Mouse (Mus musculus): ENCODE measurements around the gene Dnah6. TPM values are rescaled to one million over a fixed set of nuclear protein-coding genes. Genes with fewer than 3 reads are reported as not detected.

The Dnah6 gene
- total RNA-seq, 2 experiments from 2014 or later, result 0.08 to 0.11 TPM

DNA sequence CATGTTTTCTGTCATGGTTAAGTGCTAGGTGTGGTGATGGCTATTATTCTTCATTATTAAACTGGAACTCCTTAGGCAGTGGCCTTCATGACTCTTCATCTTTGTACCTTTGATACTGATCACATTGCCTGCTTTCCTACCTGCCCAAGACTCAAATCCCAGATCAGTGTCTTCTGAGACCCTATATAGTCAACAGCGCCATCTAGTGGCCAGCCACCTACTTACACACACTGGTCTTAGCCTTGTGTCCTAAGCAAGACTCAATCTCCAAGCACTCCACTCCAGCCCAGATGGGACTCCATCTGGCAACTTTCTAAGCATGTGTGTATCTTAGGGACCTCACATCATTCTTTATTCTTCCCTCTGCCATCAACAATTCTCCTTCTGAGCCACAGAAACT lies 67.8 kb downstream of the Dnah6 start:
- DNase-seq (ENCODE audit: low spot score in 2 of 2), result peak; percentile 52 to 68

DNA sequence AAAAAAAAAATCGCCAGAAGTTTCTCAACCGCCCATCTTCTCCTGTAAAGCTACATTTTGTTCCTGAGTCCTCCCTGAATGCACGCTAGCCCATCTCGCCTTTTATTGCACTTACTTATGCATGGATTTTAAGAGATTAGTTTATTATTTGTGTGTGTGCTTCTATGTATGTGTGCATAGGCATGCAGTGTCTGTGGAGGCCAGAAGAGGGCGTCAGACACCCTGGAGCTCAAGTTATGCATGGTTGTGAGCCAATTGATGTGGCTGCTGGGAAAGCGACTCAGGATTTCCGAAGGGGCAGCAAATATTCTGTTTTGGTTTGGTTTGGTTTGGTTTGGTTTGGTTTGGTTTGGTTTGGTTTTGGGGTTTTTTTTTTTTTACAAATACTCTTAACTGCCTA lies 78.0 kb downstream of the Dnah6 start:
- DNase-seq (ENCODE audit: low spot score in 2 of 2), result no peak

DNA sequence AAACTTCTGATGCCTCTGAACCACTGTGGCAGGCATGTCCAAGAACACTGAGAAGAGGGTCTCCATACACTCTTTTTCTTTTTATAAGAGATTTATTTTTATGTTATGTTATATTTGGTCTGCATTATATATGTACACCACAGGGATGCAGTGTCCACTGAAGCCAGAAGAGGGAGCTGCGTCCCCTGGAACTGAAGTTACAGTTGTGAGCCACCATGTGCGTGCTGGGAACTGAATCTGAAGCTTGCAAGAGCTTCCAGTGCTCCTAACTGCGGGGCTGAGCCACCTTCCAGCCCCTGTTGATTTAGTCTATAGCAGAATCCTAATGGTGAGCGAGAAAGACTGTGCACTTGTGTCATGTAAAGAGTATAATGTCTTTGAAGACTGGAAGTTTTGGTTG lies 78.7 kb downstream of the Dnah6 start:
- DNase-seq (ENCODE audit: low spot score in 2 of 2), result no peak

DNA sequence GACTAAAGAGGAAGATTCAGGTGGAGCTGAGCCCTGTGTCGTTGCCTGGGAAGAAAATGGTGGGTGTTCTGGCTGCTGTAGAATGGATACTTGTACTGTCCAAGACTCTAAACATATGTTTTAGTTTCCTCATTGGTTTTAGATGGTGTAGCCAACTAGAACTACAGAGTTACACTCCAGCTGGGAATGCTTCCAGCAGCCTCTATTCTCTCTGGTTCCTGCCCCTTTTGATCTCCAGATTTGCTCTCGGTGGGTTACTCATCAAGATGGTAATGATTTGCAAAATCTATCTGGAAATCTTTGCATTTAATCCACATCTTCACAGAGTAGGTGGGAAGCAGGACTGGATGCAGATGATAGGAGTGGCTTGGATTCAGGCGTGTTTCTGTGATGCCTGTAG lies 80.6 kb downstream of the Dnah6 start:
- DNase-seq (ENCODE audit: low spot score in 2 of 2), result no peak

DNA sequence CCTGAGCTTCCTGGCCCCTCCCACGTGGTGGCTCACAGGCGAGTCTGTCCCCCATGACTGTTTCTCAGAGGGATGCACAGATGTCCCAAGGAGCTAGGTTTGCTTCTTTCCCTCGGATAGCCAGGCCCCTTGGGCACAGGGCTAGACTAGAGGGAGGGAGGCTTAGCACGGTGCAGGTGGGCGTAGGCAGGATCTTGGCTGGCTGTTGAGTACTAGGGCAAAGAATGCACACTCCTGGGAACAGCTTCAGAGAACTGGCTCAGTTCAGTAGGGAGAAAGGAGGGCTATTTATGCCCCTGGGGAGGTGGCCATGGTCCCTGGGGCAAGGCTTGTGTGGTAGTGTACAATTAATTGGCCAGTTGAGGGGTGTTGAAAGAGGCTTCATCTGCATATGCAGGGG lies 88.7 kb downstream of the Dnah6 start:
- no peak for DNase-seq (ENCODE audit: low spot score in 2 of 2)

DNA sequence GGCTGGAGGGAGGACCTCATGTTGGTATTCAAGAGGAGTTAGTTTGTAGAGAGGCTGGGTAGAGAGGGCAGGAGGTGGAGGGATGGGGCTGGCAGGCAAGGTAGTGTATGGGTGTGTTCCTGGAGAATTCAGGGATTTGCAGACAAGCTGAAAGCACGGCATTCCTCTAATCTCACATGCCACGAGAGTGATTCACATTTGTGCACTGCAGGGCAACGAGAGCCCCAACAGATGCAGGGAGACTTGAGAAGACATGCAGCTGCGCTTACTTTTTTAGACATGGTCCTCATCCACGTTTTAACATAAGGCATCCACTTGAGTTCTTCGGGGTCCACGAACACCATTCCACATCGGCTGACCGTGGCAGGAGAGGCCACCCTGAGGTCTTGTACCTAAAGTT lies 93.9 kb downstream of the Dnah6 start:
- no peak for DNase-seq (ENCODE audit: low spot score in 2 of 2)

DNA sequence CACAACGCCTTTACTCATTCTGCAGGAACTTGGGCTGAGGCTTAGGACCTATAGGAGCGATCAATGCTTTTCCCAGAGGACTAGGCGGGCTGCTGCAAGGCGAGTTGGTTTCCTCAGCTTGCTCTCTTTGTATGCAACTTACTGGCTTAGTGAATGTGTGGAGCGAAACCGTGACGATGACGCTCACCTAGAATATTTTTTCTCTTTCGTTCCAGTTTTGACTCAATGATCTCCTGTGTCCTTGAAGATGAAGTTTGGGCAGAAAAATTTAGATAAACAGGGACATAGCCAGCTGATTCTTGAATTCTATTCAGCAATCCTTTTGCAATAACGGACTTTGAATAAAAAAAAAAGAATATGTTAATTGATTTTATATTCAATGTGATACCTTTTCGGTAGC lies 101.1 kb downstream of the Dnah6 start:
- DNase-seq (ENCODE audit: low spot score in 2 of 2), result no peak

DNA sequence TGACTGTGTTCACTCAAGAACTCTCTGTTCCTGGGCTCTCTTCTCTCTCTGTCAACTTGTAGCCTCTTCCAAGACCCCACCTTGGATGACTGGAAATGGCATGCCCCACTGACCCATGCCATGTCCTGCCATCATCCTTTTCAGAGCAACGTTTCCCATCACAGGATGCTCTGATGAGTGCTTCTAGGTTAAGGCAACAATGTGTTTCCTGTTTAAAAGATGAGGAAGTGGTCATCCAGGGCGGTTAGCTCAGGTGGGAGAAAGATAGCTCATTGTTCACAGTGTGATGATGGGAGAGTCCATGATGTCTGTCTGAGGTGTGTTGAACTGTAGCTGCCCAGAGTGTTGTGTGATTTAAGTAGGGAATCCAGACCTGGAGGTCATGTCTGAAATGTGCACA lies 107.6 kb downstream of the Dnah6 start:
- DNase-seq (ENCODE audit: low spot score in 2 of 2), result no peak

DNA sequence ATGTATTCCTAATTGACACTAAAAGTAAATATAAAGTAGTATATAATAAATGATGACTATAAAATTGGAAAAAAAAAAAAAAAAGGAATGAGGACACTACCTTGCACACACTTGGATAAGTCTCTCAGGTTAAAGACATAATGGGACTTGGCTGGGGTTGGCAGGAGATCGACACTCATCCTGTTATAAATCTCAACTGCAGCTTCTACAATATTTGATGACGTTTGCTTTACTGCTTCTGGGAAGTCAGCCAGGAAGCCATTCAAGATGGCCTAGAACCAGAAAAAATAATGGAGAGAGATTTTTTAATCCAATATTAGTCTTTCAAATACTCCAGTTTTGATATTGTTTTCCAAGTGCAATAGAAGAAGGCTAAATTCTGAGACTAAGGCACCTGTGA lies 108.1 kb downstream of the Dnah6 start:
- no peak for DNase-seq (ENCODE audit: low spot score in 2 of 2)

DNA sequence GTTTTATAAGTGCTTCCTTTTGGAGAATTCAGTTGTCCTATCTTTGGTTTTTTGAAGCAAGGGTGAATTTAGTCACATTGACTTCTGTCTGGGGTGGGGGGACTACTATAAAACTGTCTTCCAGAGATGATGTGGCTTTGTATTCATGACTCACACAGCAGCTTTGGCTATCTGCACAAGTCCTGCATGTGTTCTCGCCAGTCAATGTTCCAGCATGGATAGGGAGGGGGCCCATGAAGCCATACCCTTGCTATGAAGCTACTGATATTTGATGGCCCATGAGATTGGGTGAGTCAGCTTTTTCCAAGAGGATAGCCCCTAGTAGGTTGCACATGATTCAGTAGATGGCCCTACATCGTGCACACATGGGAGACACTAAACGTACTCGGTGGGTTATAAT lies 128.3 kb downstream of the Dnah6 start:
- DNase-seq (ENCODE audit: low spot score in 2 of 2), result no peak

DNA sequence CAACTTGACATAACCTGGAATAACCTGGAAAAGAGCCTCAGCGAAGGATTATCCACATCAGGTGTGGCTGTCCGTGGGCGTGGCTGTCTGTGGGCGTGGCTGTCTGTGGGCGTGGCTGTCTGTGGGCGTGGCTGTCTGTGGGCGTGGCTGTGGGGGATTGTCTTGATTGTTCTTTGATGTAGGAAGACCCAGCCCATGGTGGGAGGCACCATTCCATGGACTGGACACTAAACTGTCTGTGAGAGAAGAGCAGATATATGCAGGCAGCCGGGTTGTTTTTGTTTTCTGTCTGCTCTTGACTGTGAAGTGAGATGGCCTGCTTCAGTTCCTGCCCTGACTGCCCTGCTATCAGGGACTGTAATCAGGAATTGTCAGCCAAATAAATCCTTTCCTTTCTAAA lies 130.6 kb downstream of the Dnah6 start:
- DNase-seq (ENCODE audit: low spot score in 2 of 2), result no peak

DNA sequence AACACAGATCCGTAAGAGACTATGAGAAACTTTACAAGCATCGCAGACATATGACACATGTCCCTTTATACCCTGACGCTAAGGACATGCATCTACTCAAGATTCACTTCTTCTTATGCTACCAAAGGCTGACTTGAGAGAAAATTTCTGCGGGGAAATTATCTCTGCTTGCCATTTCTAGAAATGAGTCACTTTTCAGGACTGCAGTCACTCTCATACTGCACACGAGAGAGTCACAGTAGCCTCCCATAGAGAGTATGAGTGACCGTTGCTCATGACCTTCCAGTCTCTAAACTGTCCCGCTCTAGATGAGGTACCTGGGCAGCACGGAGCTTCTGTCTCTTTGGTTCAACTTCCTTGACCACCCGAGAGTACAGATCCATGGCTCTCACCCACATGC lies 138.9 kb downstream of the Dnah6 start:
- no peak for DNase-seq (ENCODE audit: low spot score in 2 of 2)

DNA sequence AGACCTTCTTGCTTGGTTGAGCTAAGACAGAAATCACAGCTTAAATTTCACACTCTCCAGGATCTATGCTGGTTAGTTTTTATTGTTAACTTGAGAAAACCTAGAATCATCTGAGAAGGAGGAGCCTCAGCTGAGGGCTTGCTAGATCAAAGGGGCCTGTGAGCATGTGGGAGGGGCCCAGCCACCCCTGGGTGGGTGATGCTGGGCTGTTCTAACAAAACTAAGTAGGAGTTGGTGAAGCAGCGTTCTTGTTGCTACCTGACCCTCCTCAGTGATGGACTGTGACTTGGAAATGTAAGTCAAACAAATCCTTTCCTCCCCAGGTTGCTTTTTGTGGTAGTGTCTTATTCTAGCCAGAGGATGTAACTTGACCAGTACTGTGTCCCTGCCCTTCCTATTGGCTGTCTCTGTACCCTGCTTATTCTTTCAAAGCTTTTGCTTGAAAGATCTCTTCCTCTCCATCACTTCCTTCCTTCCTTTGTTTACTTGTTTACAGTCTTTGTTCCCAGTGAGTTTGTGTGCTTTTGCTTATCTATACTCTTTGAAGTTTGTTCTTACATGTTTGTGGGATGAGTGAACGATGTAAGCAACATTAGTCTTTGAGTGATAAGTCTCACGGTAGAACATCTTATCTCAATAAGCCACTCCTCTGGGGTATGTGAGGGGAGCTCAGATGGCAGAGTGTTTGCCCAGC lies 149.2 kb downstream of the Dnah6 start:
- no peak for DNase-seq (ENCODE audit: low spot score in 2 of 2)

DNA sequence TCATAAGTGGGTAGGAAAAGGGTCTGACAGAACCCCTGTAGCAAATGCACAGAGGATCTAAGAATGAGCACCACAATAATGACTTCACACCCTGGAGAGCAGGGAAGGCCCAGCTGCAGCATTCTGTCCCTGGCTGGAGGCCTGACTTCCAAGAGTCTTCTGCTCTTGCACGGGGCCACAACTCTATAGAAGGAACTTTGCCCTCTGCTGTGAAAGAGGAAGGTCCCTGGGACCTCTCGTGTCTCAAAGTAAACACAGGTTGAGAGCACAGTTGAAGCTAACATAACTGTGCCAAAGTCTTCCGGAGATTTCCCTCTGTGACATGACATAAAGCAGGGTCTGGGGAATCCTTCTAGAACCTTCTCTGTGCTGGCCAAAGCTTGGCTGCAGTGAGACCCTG lies 150.2 kb downstream of the Dnah6 start:
- DNase-seq (ENCODE audit: low spot score in 2 of 2), result no peak

DNA sequence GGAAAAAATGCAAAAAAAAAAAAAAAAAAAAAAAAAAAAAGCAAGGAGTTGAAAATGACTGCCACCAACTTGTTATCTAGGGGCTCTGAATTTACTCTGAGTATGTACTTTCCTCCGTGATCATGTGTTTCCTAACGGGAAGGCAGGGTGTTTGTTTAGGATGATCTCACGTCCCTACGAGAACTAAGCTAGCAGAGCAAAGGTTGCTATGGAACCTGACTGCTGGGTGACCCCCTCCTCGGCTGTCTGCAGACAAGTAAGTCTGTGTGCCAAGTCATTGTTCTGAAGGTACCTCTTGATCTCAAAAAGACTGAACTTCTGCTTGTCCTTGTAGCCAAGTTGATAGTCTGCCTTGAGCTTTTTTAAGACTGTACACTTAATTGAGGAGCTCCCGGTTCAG lies 150.8 kb downstream of the Dnah6 start:
- DNase-seq (ENCODE audit: low spot score in 2 of 2), result no peak

DNA sequence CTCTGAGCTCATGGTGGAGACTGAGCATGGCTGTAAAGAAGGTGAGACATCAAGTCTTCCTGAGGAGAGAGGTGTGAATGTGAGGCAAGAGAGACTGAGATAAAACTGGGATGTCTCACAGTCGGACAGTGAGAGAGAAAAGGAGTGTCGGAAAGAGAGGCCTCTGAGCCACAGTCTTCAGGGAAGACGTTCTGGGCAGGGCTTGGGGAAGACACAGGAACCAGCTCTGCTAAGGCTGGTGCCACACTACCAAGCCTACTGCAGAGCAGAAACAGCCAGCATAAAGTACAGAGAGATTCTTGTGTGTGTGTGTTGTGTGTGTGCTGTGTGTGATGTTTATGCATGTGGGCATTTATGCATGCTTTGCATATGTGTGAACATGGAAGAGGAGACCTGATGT lies 156.9 kb downstream of the Dnah6 start:
- no peak for DNase-seq (ENCODE audit: low spot score in 2 of 2)

DNA sequence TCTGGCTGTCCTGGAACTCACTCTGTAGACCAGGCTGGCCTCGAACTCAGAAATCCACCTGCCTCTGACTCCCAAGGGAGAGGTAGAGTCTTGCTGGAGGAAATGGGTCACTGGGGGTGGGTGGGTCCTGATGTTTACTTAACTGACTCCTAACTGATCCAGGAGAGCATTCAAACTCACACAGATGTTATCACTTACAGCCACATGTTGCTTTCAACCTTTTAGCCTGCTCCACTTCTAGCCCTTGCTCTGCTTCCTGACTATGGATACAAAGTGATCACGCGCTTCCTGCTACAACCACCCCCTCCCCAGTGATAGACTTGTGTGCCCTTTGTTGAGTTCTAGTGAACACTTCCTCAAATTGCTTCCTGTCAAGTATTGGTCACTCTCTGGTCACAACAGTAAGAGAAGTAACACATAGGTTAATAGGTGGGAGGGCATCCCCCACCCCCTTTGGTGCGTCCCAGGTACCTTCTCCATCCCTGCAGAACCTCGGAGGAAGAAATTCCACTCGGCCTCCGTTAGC lies 161.8 kb downstream of the Dnah6 start:
- no peak for DNase-seq (ENCODE audit: low spot score in 2 of 2)

DNA sequence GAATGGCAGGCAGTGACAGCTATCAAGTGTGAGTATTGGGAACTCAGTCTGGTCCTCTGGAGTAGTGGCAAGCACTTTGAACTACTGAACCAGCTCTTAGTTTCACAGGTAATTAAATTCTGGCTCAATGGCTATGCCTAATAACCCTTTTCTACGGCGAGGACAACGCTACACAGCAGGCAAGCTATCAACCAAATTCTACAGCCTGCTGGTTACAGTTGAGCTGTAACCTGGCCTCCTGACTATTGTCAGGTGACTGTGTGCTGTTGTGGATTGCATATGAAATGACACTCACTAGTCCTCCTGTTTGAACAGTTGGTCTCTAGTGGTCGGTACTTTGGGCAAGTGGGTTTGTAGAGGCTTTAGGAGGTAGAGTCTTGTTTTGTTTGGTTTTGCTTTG lies 162.3 kb downstream of the Dnah6 start:
- DNase-seq (ENCODE audit: low spot score in 2 of 2), result no peak

DNA sequence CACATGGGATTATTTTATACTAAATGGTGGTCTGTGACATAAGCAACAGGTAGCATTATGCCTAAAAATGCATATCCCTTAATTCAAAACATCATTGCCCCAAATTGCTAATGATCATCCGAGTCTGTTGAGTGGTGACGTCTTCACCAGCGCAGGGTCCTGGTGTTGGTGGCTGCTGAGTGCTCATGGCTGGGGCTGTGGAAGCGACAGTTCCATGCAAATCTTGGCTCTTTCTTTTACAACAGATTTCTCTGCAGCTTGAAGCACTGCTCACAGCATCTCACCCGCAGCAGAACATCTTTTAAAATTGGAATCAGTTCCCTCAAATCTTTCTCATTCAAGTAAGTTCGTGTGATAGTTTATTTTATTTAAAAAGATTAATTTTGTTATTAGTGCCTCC lies 166.1 kb downstream of the Dnah6 start:
- no peak for DNase-seq (ENCODE audit: low spot score in 2 of 2)

DNA sequence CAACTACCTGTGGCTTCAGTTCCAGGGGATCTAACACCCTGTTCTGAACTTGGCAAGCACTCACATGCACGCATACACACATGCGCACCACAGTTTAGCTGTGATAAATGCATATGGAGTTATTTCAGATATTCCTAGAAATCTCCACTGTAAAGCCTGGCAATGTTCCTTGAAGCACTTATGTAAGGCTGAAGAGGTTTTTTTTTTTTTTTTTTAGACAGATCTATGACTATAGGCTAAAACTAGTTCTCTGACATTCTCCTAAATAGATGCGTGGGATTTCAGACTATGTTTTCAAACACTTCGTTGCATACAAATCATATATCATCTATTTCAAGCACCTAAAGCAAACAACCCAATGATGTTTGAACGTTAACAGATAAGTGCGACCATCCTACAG lies 166.6 kb downstream of the Dnah6 start:
- no peak for DNase-seq (ENCODE audit: low spot score in 2 of 2)

DNA sequence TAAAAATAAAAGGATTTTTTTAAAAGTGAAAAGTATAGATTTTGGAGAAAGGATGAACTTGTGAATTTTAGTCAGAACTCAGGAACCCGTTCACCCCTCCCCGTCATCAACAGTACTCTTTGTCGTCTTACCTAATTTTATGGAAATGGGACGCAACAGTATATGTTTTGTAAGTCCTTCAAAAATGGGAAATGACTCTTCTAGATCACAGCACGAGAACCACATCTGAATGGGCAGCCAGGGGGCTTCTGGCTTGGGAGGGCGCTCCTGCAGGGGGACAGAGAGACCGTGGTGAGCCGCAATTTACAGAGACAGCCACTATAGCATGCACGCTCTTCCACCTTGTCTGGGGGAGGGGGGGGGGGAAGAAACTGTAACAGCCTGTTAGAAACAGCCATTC lies 167.9 kb downstream of the Dnah6 start:
- DNase-seq (ENCODE audit: low spot score in 2 of 2), result no peak

DNA sequence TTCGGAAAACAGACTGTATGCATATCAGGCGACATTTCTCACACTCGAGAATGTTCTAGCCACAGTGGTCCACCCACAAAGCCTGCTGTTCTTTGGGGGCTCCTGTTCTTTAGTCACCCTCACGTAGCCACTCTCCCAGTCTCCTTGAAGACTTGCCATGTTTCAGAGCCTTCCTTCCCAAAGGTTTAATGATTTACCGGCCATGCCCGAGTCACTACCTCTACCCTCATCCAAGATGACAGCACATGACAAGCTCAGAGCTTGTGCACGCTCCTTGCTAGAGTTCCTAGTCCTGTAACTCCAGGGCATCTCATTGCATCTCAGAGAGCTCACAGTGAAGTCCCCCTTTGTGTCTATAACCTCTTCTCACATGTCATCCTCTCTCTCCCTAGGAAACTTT lies 174.2 kb downstream of the Dnah6 start:
- no peak for DNase-seq (ENCODE audit: low spot score in 2 of 2)

DNA sequence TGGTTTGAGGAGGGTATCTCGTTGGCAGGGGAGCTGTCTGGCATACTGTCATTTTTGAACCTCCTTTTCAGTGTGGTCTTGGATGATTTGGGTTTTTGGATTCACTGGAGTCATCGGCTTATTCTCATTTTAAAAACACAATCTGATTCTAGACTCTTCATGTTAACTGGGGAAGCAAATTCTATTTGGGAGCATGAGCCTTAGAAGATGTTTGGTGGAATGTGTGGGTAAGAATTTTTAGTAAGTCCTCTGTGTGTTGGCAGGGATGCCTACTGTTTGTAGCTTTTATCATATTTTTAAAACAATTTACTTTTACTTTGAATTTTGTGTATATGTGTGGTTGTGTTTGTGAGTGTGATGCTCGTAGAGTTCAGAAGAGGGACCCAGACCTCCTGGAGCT lies 175.5 kb downstream of the Dnah6 start:
- DNase-seq (ENCODE audit: low spot score in 2 of 2), result no peak

DNA sequence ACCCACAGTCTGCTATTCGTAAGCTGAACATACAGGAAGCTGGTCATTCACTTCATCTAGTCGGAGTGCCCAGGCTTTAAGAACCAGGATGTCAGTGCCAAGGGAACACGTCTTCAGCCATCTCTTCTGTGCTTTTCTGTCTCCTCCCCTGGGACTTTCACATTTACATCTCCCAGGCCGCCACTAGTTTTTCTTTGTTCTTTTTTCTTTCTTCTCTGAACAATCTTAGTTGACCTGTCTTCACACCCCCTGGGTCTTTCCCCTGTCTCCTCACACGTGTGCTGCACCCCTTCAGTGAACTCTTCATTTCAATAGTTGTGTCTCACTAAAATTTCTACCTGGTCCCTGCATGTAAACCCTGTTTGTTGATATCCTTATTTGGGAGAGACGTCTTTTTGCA lies 179.2 kb downstream of the Dnah6 start:
- DNase-seq (ENCODE audit: low spot score in 2 of 2), result no peak
